ENCODE assay signal across 10 mouse cellular contexts in the genomic region with DNA sequence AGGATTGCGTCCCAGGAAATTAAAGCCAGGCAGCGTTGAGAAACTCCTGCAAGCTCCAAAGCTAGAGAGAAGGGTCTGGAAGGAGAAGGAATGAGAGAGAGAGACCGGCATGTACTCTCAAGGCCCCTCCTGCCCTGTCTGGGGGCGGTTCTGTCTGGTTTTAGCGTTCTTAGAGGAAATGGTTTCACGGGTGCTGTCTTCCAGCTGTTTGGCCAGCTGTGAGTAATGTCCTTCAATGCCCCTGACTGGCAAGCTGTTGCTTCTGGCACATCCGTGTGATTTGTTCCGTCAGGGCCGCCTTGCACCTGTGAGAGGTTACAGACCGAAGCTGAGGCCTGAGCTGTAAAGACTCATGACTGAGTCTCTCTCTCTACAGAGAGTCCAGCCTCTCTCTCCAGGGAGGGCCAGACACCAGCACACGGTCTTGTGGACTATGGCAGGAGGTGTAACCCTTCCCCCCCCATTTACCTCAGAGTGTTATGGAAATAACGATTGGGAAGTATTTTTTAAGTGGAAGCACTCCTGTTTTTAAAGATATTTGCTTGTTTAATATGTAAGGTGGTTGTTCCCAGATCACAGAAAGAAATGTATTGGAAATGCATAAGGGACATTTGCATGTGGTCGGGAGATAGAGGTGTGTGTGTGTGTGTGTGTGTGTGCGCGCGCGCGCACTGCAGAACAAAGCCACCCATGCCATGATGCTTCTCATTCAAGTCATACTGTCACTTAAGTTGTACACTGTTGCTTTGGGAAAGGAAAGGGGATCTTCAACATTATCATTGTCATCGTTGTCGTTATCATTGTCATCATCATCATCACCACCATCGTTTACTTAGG.
DNase-seq lines count a peak whose midpoint lies in the region; ATAC-seq and TF ChIP-seq lines count a peak whose summit lies in the region.
"Had no signal": no experiment of that assay in that cellular context is flagged by ENCODE, and none has a peak within 500 bp of the region (broad histone marks: within the 10 kb centered on the region; RNA-seq: fewer than 3 reads in every experiment).

No protein-coding gene starts in this region.

- TF ChIP-seq CTCF in liver, postnatal 0 days (IDR thresholded peaks at IDR 0.05; ENCODE audit: low read depth): no peak

- no peaks in the 10 kb centered on the region for H3K27me3 ChIP-seq in liver, postnatal 0 days (ENCODE audit: insufficient read depth, low read length)
- H3K27me3 ChIP-seq in embryonic facial prominence, embryonic 10.5 days (replicated peaks; ENCODE audit: low read depth, poor library complexity, severe bottlenecking): no peaks in the 10 kb centered on the region
- H3K27me3 ChIP-seq in intestine, embryonic 15.5 days (replicated peaks): no peaks in the 10 kb centered on the region
- no peaks in the 10 kb centered on the region for H3K27me3 ChIP-seq in forebrain, embryonic 15.5 days
- no peaks in the 10 kb centered on the region for H3K27me3 ChIP-seq in forebrain, embryonic 11.5 days (ENCODE audit: control insufficient read depth, insufficient read depth, low read length)
- H3K27me3 ChIP-seq: liver, embryonic 13.5 days had no signal

- H3K4me1 ChIP-seq in liver, postnatal 0 days (ENCODE audit: insufficient read depth): peaks cover 5% of the 10 kb centered on the region; the same call in 1 of the 2 replicates
- peaks cover 34% of the 10 kb centered on the region for H3K4me1 ChIP-seq in embryonic facial prominence, embryonic 10.5 days
- peaks cover 15% of the 10 kb centered on the region; the same call in 1 of the 2 replicates for H3K4me1 ChIP-seq in intestine, embryonic 15.5 days (replicated peaks)
- peaks cover 8% of the 10 kb centered on the region for H3K4me1 ChIP-seq in forebrain, embryonic 15.5 days
- H3K4me1 ChIP-seq in forebrain, embryonic 11.5 days (replicated peaks; ENCODE audit: control insufficient read depth, insufficient read depth, low read length): peaks cover 5% of the 10 kb centered on the region

- H3K9ac ChIP-seq in liver, postnatal 0 days (replicated peaks): no peak overlapping the region
- no peak overlapping the region for H3K9ac ChIP-seq in intestine, embryonic 15.5 days
- no peak overlapping the region for H3K9ac ChIP-seq in forebrain, embryonic 15.5 days (replicated peaks)
- no peak overlapping the region for H3K9ac ChIP-seq in forebrain, embryonic 11.5 days (ENCODE audit: low read length)
- H3K9ac ChIP-seq: liver, embryonic 13.5 days had no signal

- WGBS in liver, postnatal 0 days (ENCODE audit: insufficient replicate concordance): 65% methylated on average over 21 of the region's 21 CpGs
- 81% methylated on average over 21 of the region's 21 CpGs for WGBS in embryonic facial prominence, embryonic 10.5 days
- 63% methylated on average over 21 of the region's 21 CpGs for WGBS in intestine, embryonic 15.5 days
- WGBS in forebrain, embryonic 15.5 days: 86% methylated on average over 21 of the region's 21 CpGs
- WGBS in forebrain, embryonic 11.5 days: 85% methylated on average over 21 of the region's 21 CpGs

- DNase-seq in liver, postnatal 0 days: peak; percentile 43
- no peak for DNase-seq in liver
- no peak for DNase-seq in embryonic facial prominence, embryonic 10.5 days (ENCODE audit: low spot score)
- peak; percentile 61 to 63 for DNase-seq in natural killer cell, adult 2 months (ENCODE audit: low spot score in 2 of 2)
- no peak for DNase-seq in layer of hippocampus, adult 9-10 months (ENCODE audit: low spot score)
- no peak for DNase-seq in forebrain, embryonic 11.5 days (ENCODE audit: low spot score)
- DNase-seq: cerebellum, postnatal 10 days; liver, embryonic 13.5 days had no signal

- peak overlapping the region; percentile 57 for H3K27ac ChIP-seq in liver, postnatal 0 days (ENCODE audit: low read depth)
- H3K27ac ChIP-seq in embryonic facial prominence, embryonic 10.5 days (replicated peaks): peak overlapping the region; percentile 35; the same call in 1 of the 2 replicates
- H3K27ac ChIP-seq in intestine, embryonic 15.5 days: no peak overlapping the region
- no peak overlapping the region for H3K27ac ChIP-seq in forebrain, embryonic 15.5 days (replicated peaks)
- no peak overlapping the region for H3K27ac ChIP-seq in forebrain, embryonic 11.5 days (ENCODE audit: low read depth, low read length)
- H3K27ac ChIP-seq: liver, embryonic 13.5 days had no signal

- peaks cover 13% of the 10 kb centered on the region for H3K36me3 ChIP-seq in liver, postnatal 0 days (replicated peaks; ENCODE audit: insufficient read depth, low read length)
- peaks cover 16% of the 10 kb centered on the region for H3K36me3 ChIP-seq in embryonic facial prominence, embryonic 10.5 days (replicated peaks)
- peaks cover 7% of the 10 kb centered on the region; the same call in 1 of the 2 replicates for H3K36me3 ChIP-seq in intestine, embryonic 15.5 days
- H3K36me3 ChIP-seq in forebrain, embryonic 15.5 days: 0 out of 2 replicates have a peak, but pooled peaks cover 2% of the 10 kb centered on the region
- H3K36me3 ChIP-seq in forebrain, embryonic 11.5 days (ENCODE audit: control insufficient read depth, insufficient read depth, low read length): no peaks in the 10 kb centered on the region

- ATAC-seq in liver, postnatal 0 days: peak; percentile 54
- 0 out of 2 replicates have a peak, but pooled peaks have one; percentile 25 for ATAC-seq in intestine, embryonic 15.5 days
- no peak for ATAC-seq in forebrain, embryonic 15.5 days (replicated peaks)
- ATAC-seq in forebrain, embryonic 11.5 days (replicated peaks; ENCODE audit: low FRiP score): no peak

- TF ChIP-seq EP300 in liver, postnatal 0 days (IDR thresholded peaks at IDR 0.05; ENCODE audit: low read depth): peak; percentile 26; the same call in 1 of the 2 replicates

- H3K4me2 ChIP-seq in liver, postnatal 0 days (ENCODE audit: low read depth, low read length): no peak overlapping the region
- H3K4me2 ChIP-seq in intestine, embryonic 15.5 days (replicated peaks): no peak overlapping the region
- H3K4me2 ChIP-seq in forebrain, embryonic 15.5 days (replicated peaks): no peak overlapping the region
- no peak overlapping the region for H3K4me2 ChIP-seq in forebrain, embryonic 11.5 days (ENCODE audit: low read depth, low read length, severe bottlenecking)

- no peaks in the 10 kb centered on the region for H3K9me3 ChIP-seq in liver, postnatal 0 days (ENCODE audit: low read length)
- no peaks in the 10 kb centered on the region for H3K9me3 ChIP-seq in embryonic facial prominence, embryonic 10.5 days
- no peaks in the 10 kb centered on the region for H3K9me3 ChIP-seq in intestine, embryonic 15.5 days
- H3K9me3 ChIP-seq in forebrain, embryonic 15.5 days: no peaks in the 10 kb centered on the region
- H3K9me3 ChIP-seq in forebrain, embryonic 11.5 days (ENCODE audit: control insufficient read depth, low read length): no peaks in the 10 kb centered on the region
- H3K9me3 ChIP-seq: liver, embryonic 13.5 days had no signal

- no peak overlapping the region for H3K4me3 ChIP-seq in liver, postnatal 0 days (ENCODE audit: low read depth, low read length)
- no peak overlapping the region for H3K4me3 ChIP-seq in embryonic facial prominence, embryonic 10.5 days
- no peak overlapping the region for H3K4me3 ChIP-seq in intestine, embryonic 15.5 days (replicated peaks)
- H3K4me3 ChIP-seq in forebrain, embryonic 15.5 days: no peak overlapping the region
- H3K4me3 ChIP-seq in forebrain, embryonic 11.5 days (ENCODE audit: low read depth, low read length): no peak overlapping the region
- H3K4me3 ChIP-seq: liver, embryonic 13.5 days had no signal

Comparison
In these comparisons a context has a peak if more than half of its experiments do, and no peak if none do; other contexts are left out.
1. DNase-seq: peak in liver, postnatal 0 days (single experiment) and natural killer cell, adult 2 months (2 of 2); none in liver (single experiment), embryonic facial prominence, embryonic 10.5 days (single experiment), layer of hippocampus, adult 9-10 months (single experiment) and forebrain, embryonic 11.5 days (single experiment).
2. ATAC-seq: peak in liver, postnatal 0 days (single experiment) and intestine, embryonic 15.5 days (single experiment); none in forebrain, embryonic 15.5 days (single experiment) and forebrain, embryonic 11.5 days (single experiment).
3. H3K27ac ChIP-seq: peak in liver, postnatal 0 days (single experiment) and embryonic facial prominence, embryonic 10.5 days (single experiment); none in intestine, embryonic 15.5 days (single experiment), forebrain, embryonic 15.5 days (single experiment) and forebrain, embryonic 11.5 days (single experiment).